17 mouse cellular contexts compared by ENCODE assay signal in genomic region chr1:192981658-192982057, GRCm38 (mm10). TPM values are rescaled to one million over a fixed set of nuclear protein-coding genes. Genes with fewer than 3 reads are reported as not detected.
"Had no signal": no experiment of that assay in that cellular context is flagged by ENCODE, and none has a peak within 500 bp of the region (broad histone marks: within the 10 kb centered on the region; RNA-seq: fewer than 3 reads in every experiment).

No protein-coding gene starts in this region.

- H3K9me3 ChIP-seq: limb, embryonic 12.5 days; lung, embryonic 15.5 days; midbrain, embryonic 10.5 days; midbrain, embryonic 15.5 days; neural tube, embryonic 13.5 days; stomach, embryonic 15.5 days had no signal

- H3K27ac ChIP-seq: layer of hippocampus, adult 2 months; limb, embryonic 12.5 days; lung, embryonic 15.5 days; macrophage; midbrain, embryonic 10.5 days; midbrain, embryonic 15.5 days; neural tube, embryonic 13.5 days; stomach, embryonic 15.5 days had no signal

- H3K9ac ChIP-seq: limb, embryonic 12.5 days; lung, embryonic 15.5 days; midbrain, embryonic 15.5 days; neural tube, embryonic 13.5 days; stomach, embryonic 15.5 days had no signal

- DNase-seq: kidney, adult 18-20 months; kidney, postnatal 10 days; kidney, postnatal 4 days; lung, postnatal 14 days; retina, postnatal 1 day; right cerebral cortex, postnatal 14 days; thymus, postnatal 36 days had no signal

- H3K27me3 ChIP-seq: limb, embryonic 12.5 days; lung, embryonic 15.5 days; midbrain, embryonic 15.5 days; neural tube, embryonic 13.5 days; stomach, embryonic 15.5 days had no signal

- H3K36me3 ChIP-seq: limb, embryonic 12.5 days; lung, embryonic 15.5 days; midbrain, embryonic 10.5 days; midbrain, embryonic 15.5 days; neural tube, embryonic 13.5 days; stomach, embryonic 15.5 days had no signal

- ATAC-seq: midbrain, embryonic 15.5 days had no signal

- H3K4me1 ChIP-seq: limb, embryonic 12.5 days; lung, embryonic 15.5 days; midbrain, embryonic 10.5 days; midbrain, embryonic 15.5 days; neural tube, embryonic 13.5 days; stomach, embryonic 15.5 days had no signal

- H3K4me2 ChIP-seq: limb, embryonic 12.5 days; lung, embryonic 15.5 days; midbrain, embryonic 15.5 days; neural tube, embryonic 13.5 days; stomach, embryonic 15.5 days had no signal

- H3K4me3 ChIP-seq: layer of hippocampus, adult 2 months; limb, embryonic 12.5 days; lung, embryonic 15.5 days; midbrain, embryonic 10.5 days; midbrain, embryonic 15.5 days; neural tube, embryonic 13.5 days; stomach, embryonic 15.5 days had no signal

RNA-seq across cellular contexts. Expression of gene Syt14, which starts 53.9 kb away (rescaled TPM):
- total RNA-seq: monocyte, adult 5-6 weeks had no signal
- polyA plus RNA-seq: liver, adult 2 months; macrophage had no signal
